ENCODE assay signal across 9 mouse cellular contexts in the genomic region with DNA sequence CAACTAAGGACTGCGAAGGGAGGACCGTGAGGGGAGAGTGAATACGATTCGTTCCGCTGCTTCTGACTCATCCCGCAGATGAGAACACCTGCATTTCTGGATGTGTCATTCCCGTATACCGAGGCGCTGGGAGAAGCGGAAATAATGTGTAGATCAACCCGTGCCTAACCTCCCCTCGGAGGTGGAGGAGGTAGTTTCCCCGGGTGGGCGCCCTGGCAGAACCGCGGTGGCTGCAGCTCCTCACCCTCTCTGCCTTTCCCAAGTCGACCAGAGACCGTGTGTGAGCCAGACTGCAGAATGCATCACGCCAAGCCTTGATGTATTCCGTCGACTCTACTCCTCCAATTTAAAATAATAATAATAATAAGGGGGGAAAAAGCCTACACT. TPM values are rescaled to one million over a fixed set of nuclear protein-coding genes. Genes with fewer than 3 reads are reported as not detected.
DNase-seq lines count a peak whose midpoint lies in the region; ATAC-seq and TF ChIP-seq lines count a peak whose summit lies in the region.
"Had no signal": no experiment of that assay in that cellular context is flagged by ENCODE, and none has a peak within 500 bp of the region (broad histone marks: within the 10 kb centered on the region; RNA-seq: fewer than 3 reads in every experiment).

No protein-coding gene starts in this region.

- H3K27ac ChIP-seq in embryonic facial prominence, embryonic 10.5 days (replicated peaks): no peak overlapping the region
- H3K27ac ChIP-seq in stomach, embryonic 14.5 days (ENCODE audit: low read length): no peak overlapping the region

- H3K9ac ChIP-seq in stomach, embryonic 14.5 days (replicated peaks; ENCODE audit: low read depth, low read length): no peak overlapping the region

- H3K36me3 ChIP-seq in embryonic facial prominence, embryonic 10.5 days (replicated peaks): no peaks in the 10 kb centered on the region
- H3K36me3 ChIP-seq in stomach, embryonic 14.5 days (ENCODE audit: control insufficient read depth, insufficient read depth, low read length): no peaks in the 10 kb centered on the region

- peak overlapping the region; percentile 69 for H3K4me3 ChIP-seq in lung, adult 2 months (replicated peaks; ENCODE audit: extremely low read depth, low read depth, low read length)
- peak overlapping the region; percentile 70 for H3K4me3 ChIP-seq in embryonic facial prominence, embryonic 10.5 days
- H3K4me3 ChIP-seq in stomach, embryonic 14.5 days (ENCODE audit: low read depth, low read length): peak overlapping the region; percentile 54

- no peaks in the 10 kb centered on the region for H3K9me3 ChIP-seq in embryonic facial prominence, embryonic 10.5 days
- H3K9me3 ChIP-seq in stomach, embryonic 14.5 days (ENCODE audit: control insufficient read depth, low read depth, low read length): no peaks in the 10 kb centered on the region

- TF ChIP-seq CTCF in lung, adult 2 months (IDR thresholded peaks at IDR 0.05; ENCODE audit: insufficient read depth, low read length): no peak

- no peaks in the 10 kb centered on the region for H3K4me1 ChIP-seq in lung, adult 2 months (ENCODE audit: control insufficient read depth, insufficient read depth, low read length)
- peaks cover 36% of the 10 kb centered on the region for H3K4me1 ChIP-seq in embryonic facial prominence, embryonic 10.5 days
- peaks cover 2% of the 10 kb centered on the region; the same call in 1 of the 2 replicates for H3K4me1 ChIP-seq in stomach, embryonic 14.5 days (ENCODE audit: control insufficient read depth, insufficient read depth, low read length)

- H3K4me2 ChIP-seq in stomach, embryonic 14.5 days (replicated peaks; ENCODE audit: low read depth, low read length): peak overlapping the region; percentile 83

- TF ChIP-seq POLR2A in lung, adult 2 months (IDR thresholded peaks at IDR 0.05; ENCODE audit: borderline replicate concordance, extremely low read depth, low read depth, low read length): no peak

- 2% methylated on average over 21 of the region's 21 CpGs for WGBS in lung, adult 2 months
- WGBS in embryonic facial prominence, embryonic 10.5 days: under 1% methylated on average over 21 of the region's 21 CpGs
- under 1% methylated on average over 21 of the region's 21 CpGs for WGBS in stomach, embryonic 14.5 days

- H3K27me3 ChIP-seq in embryonic facial prominence, embryonic 10.5 days (replicated peaks; ENCODE audit: low read depth, poor library complexity, severe bottlenecking): peaks cover 51% of the 10 kb centered on the region
- H3K27me3 ChIP-seq in stomach, embryonic 14.5 days (ENCODE audit: control insufficient read depth, insufficient read depth, low read length): peaks cover 17% of the 10 kb centered on the region; the same call in 1 of the 2 replicates

- no peak for ATAC-seq in stomach, embryonic 14.5 days (ENCODE audit: insufficient number of reproducible peaks, insufficient read depth, low FRiP score, low read depth)
- no peak for ATAC-seq in megakaryocyte-erythroid progenitor cell, adult 5-6 weeks (replicated peaks; ENCODE audit: low FRiP score, low TSS enrichment, poor library complexity, severe bottlenecking)

- peak; percentile 27 for DNase-seq in lung, adult 2 months
- no peak for DNase-seq in lung, postnatal 25 days (ENCODE audit: low spot score)
- peak; percentile 60 for DNase-seq in embryonic facial prominence, embryonic 10.5 days (ENCODE audit: low spot score)
- peak; percentile 31 to 34 for DNase-seq in heart, postnatal 36 days
- DNase-seq in layer of hippocampus, postnatal 10 days (ENCODE audit: low spot score in 2 of 2): peak; percentile 32 to 64
- peak; percentile 17 to 24 for DNase-seq in lung, postnatal 4 days

- intact Hi-C loops in heart, postnatal 36 days (cut with DNase I): loop anchor here (5.0 kb wide), 1 partner anchor 1863 kb away; no protein-coding TSS in a partner anchor

RNA-seq across cellular contexts. Expression of gene Pcdh17, which starts 0.9 kb away (rescaled TPM):
- polyA plus RNA-seq in lung, adult 2 months (2012; rRNA removed): 9.1 and 9.3 TPM in 2 replicates
- 6.6 and 6.7 TPM in 2 replicates for polyA plus RNA-seq in embryonic facial prominence, embryonic 10.5 days (2016; fragmentation: Nextera tagmentation; extraction: Ambion mirVana)
- 1 to 10 TPM; 3.2 to 3.5 TPM for total RNA-seq in heart, postnatal 36 days (2021)
- total RNA-seq in layer of hippocampus, postnatal 10 days (2021): 10 to 100 TPM; 46.3 to 48.5 TPM
- 9.8 and 10.1 TPM in 2 replicates for polyA plus RNA-seq in stomach, embryonic 14.5 days (2014; fragmentation: Nextera tagmentation; extraction: Ambion mirVana)
- 0.15 TPM in 2 replicates for total RNA-seq in megakaryocyte-erythroid progenitor cell, adult 5-6 weeks (2014; fragmentation: Nextera tagmentation)
- total RNA-seq in megakaryocyte-erythroid progenitor cell, adult 5-6 weeks (2017): 0.08 TPM in 1 of 2 replicates, not detected in the other
- total RNA-seq: neutrophil, adult 5-6 weeks had no signal

Comparison
In these comparisons a context has a peak if more than half of its experiments do, and no peak if none do; other contexts are left out.
1. RNA of gene Pcdh17, which starts 0.9 kb away (total RNA-seq): 46.3 to 48.5 TPM in layer of hippocampus, postnatal 10 days; 3.2 to 3.5 TPM in heart, postnatal 36 days and 0.08 to 0.15 TPM in megakaryocyte-erythroid progenitor cell, adult 5-6 weeks; every median in the first group is over 10 times any median in the second.
2. Peak in every context shown above with its lines, with median percentiles within 50 percentile points of each other: H3K4me3 ChIP-seq.